Mouse (Mus musculus): ENCODE measurements at regions not wholly inside any gene's neighbourhood (a gene's known extent, or its start where the extent isn't known, plus 50 kb on each side); places are given as distances from the start of the nearest gene placed in this dataset.

- no peak for TF ChIP-seq CTCF (IDR thresholded peaks at IDR 0.05; ENCODE audit: low read depth)
- no peak for TF ChIP-seq EP300 (IDR thresholded peaks at IDR 0.05; ENCODE audit: low read depth)
These were observed 557.5 kb downstream of the Epha4 start for GRCm38 (mm10) chr1:76957411-76957810.

Measured in liver, postnatal 0 days (tissue).